Mouse (Mus musculus) ES-E14 (cell line): ENCODE data around the gene Slc25a20.

ENCODE experiments used
- CHD2 ChIP-seq: IDR thresholded peaks from 2 replicates; pipeline ENCODE4 v1.6.1; 2014; ENCODE audit warnings: mild to moderate bottlenecking, low read depth, low read length, inconsistent platforms
- HCFC1 ChIP-seq: IDR thresholded peaks from 2 replicates; pipeline ENCODE4 v1.6.1; 2012; ENCODE audit warnings: low read length, inconsistent platforms, borderline replicate concordance; ENCODE audit not compliant: insufficient read depth
- MAFK ChIP-seq: IDR thresholded peaks from 2 replicates; pipeline ENCODE4 v1.6.1; 2014; ENCODE audit warnings: mild to moderate bottlenecking, low read depth, low read length, inconsistent platforms; ENCODE audit not compliant: insufficient read depth
- ZC3H11A ChIP-seq: IDR thresholded peaks from 2 replicates; pipeline ENCODE4 v1.6.1; 2012; ENCODE audit warnings: low read depth, mild to moderate bottlenecking, inconsistent platforms, low read length, borderline replicate concordance
- ZNF384 ChIP-seq: IDR thresholded peaks from 2 replicates; pipeline ENCODE4 v1.6.1; 2012; ENCODE audit warnings: low read depth, low read length, inconsistent platforms

GRCm38 (mm10) chr9:108723751-108724150, 61.9 kb downstream of the Slc25a20 start:
- no peak for TF ChIP-seq ZNF384
- no peak for TF ChIP-seq CHD2
- TF ChIP-seq MAFK, result no peak
- no peak for TF ChIP-seq ZC3H11A
- TF ChIP-seq HCFC1, result no peak
